Mouse (Mus musculus) stomach, postnatal 0 days (tissue): Measurements from ENCODE around the gene Aspscr1.

ENCODE experiments used
- CTCF ChIP-seq: IDR thresholded peaks from 2 replicates; pipeline ENCODE4 v1.5.1; 2016; ENCODE audit warnings: antibody characterized with exemption, low read depth, mild to moderate bottlenecking, moderate library complexity
- EP300 ChIP-seq: optimal IDR thresholded peaks from 2 replicates; pipeline ENCODE3; 2016; ENCODE audit warnings: antibody characterized with exemption

DNA sequence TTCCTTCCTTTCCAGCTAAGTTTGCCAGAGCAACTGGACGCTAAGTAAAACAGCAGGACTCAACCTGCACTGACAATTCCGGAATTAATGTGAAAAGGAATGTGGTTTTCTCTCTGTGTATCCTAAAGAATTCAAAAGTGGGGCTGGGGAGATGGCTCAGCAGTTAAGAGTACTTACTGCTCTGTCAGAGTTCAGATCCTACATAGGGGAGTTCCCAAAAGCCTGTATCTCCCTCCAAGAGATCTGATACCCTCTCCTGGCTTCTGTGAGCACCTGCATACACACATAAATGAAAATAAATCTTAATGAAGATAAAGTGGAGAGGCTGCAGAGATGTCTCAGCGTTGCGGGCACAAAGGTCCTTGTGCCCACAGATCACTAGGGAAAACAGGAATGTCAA is 78.8 kb downstream of the Aspscr1 start:
- TF ChIP-seq CTCF (no peak), EP300 (no peak)
